Mouse (Mus musculus) CH12.LX (cell line): Measurements from ENCODE around the gene March8. TPM values are rescaled to one million over a fixed set of nuclear protein-coding genes. Genes with fewer than 3 reads are reported as not detected.

Experiments
- DNase-seq: peaks from one replicate; pipeline ENCODE4 v3.0.0-alpha.2; 2013; ENCODE audit errors: extremely low read depth
- H3K27ac ChIP-seq: 2 replicates; pipeline ENCODE4 v1.5.1; 2012; ENCODE audit warnings: low read depth, mild to moderate bottlenecking, control low read depth, moderate library complexity; ENCODE audit not compliant: insufficient read depth
- H3K27me3 ChIP-seq: replicated peaks from 2 replicates; pipeline ENCODE3; 2012; ENCODE audit warnings: inconsistent platforms
- H3K36me3 ChIP-seq, 2 experiments: replicated peaks in 1 of 2; 2 replicates each; pipeline versions ENCODE3 to v1.6.1; 2012; ENCODE audit warnings: inconsistent platforms in 1 of 2, low read length in 1 of 2, mild to moderate bottlenecking in 1 of 2, mixed read lengths in 1 of 2, moderate library complexity in 1 of 2; ENCODE audit not compliant: control insufficient read depth in 1 of 2, insufficient read depth in 1 of 2
- H3K4me1 ChIP-seq, 2 experiments: 2 replicates each; pipeline ENCODE4 v1.6.1; 2012; ENCODE audit warnings: inconsistent platforms in 1 of 2, moderate library complexity in 1 of 2; ENCODE audit not compliant: insufficient read depth in 2 of 2, control insufficient read depth in 1 of 2
- H3K4me2 ChIP-seq: 2 replicates; pipeline ENCODE4 v1.6.1; 2012; ENCODE audit warnings: low read depth, mild to moderate bottlenecking, control low read depth; ENCODE audit not compliant: poor library complexity, insufficient read depth, severe bottlenecking
- H3K4me3 ChIP-seq, 3 experiments: fragments of 150-350 bp in 1 of 3; sonication (generic) in 1 of 3; replicated peaks in 1 of 3; 2 replicates each; pipeline versions ENCODE3 to v1.5.1; 2011 to 2012; ENCODE audit warnings: low read depth in 2 of 3, low read length in 2 of 3, mild to moderate bottlenecking in 2 of 3, moderate library complexity in 2 of 3, control low read depth in 1 of 3, improper control_type of control experiment in 1 of 3, inconsistent platforms in 1 of 3, mixed read lengths in 1 of 3; ENCODE audit not compliant: poor library complexity in 1 of 3
- H3K79me2 ChIP-seq: replicated peaks from 2 replicates; pipeline ENCODE4 v1.6.1; 2012; ENCODE audit warnings: mild to moderate bottlenecking, moderate library complexity; ENCODE audit not compliant: control insufficient read depth, poor library complexity, insufficient read depth, severe bottlenecking; ENCODE audit errors: extremely low read depth
- H3K9ac ChIP-seq: 2 replicates; pipeline ENCODE4 v1.6.1; 2012; ENCODE audit warnings: low read depth, mild to moderate bottlenecking, control low read depth, moderate library complexity; ENCODE audit not compliant: insufficient read depth
- H3K9me3 ChIP-seq: replicated peaks from 2 replicates; pipeline ENCODE3; 2012; ENCODE audit warnings: low read length, inconsistent platforms, mixed read lengths
- CTCF ChIP-seq, 2 experiments: IDR thresholded peaks in 1 of 2; conservative IDR thresholded peaks in 1 of 2; 2 replicates each; pipeline ENCODE4 v1.5.1; 2011 to 2012; ENCODE audit warnings: low read depth in 2 of 2, low read length in 2 of 2, improper control_type of control experiment in 1 of 2, inconsistent platforms in 1 of 2, mild to moderate bottlenecking in 1 of 2, moderate library complexity in 1 of 2
- HCFC1 ChIP-seq: IDR thresholded peaks from 2 replicates; pipeline ENCODE4 v1.6.1; 2012; ENCODE audit warnings: low read depth, mild to moderate bottlenecking, inconsistent platforms, low read length, improper control_type of control experiment
- JUN ChIP-seq: IDR thresholded peaks from 2 replicates; pipeline ENCODE4 v1.6.1; 2011; ENCODE audit warnings: low read depth, mild to moderate bottlenecking, low read length, improper control_type of control experiment, moderate library complexity; ENCODE audit not compliant: insufficient read depth
- KAT2A ChIP-seq: IDR thresholded peaks from 2 replicates; pipeline ENCODE4 v1.6.1; 2012; ENCODE audit warnings: low read length, improper control_type of control experiment, inconsistent platforms; ENCODE audit not compliant: insufficient replicate concordance
- MAFK ChIP-seq: IDR thresholded peaks from 2 replicates; pipeline ENCODE4 v1.6.1; 2011; ENCODE audit warnings: low read length, improper control_type of control experiment; ENCODE audit not compliant: insufficient replicate concordance
- MAX ChIP-seq: IDR thresholded peaks from 2 replicates; pipeline ENCODE4 v1.6.1; 2011; ENCODE audit warnings: low read length, improper control_type of control experiment
- MAZ ChIP-seq: IDR thresholded peaks from 2 replicates; pipeline ENCODE4 v1.6.1; 2012; ENCODE audit warnings: low read depth, mild to moderate bottlenecking, inconsistent platforms, low read length, improper control_type of control experiment, moderate library complexity
- MXI1 ChIP-seq: IDR thresholded peaks from 2 replicates; pipeline ENCODE4 v1.6.1; 2011; ENCODE audit warnings: mild to moderate bottlenecking, low read depth, low read length, improper control_type of control experiment
- MYC ChIP-seq: IDR thresholded peaks from 2 replicates; pipeline ENCODE4 v1.6.1; 2011; ENCODE audit warnings: low read depth, mild to moderate bottlenecking, improper control_type of control experiment, low read length
- NELFE ChIP-seq: IDR thresholded peaks from 2 replicates; pipeline ENCODE4 v1.6.1; 2011; ENCODE audit warnings: low read depth, low read length, improper control_type of control experiment
- NRF1 ChIP-seq: IDR thresholded peaks from 2 replicates; pipeline ENCODE4 v1.6.1; 2014; ENCODE audit warnings: low read depth, mild to moderate bottlenecking, inconsistent platforms, low read length, improper control_type of control experiment, moderate library complexity
- POLR2AphosphoS2 ChIP-seq: IDR thresholded peaks from 2 replicates; pipeline ENCODE4 v1.6.1; 2011; ENCODE audit warnings: low read depth, low read length, improper control_type of control experiment
- RAD21 ChIP-seq: IDR thresholded peaks from 2 replicates; pipeline ENCODE4 v1.6.1; 2011; ENCODE audit warnings: low read depth, mild to moderate bottlenecking, low read length, improper control_type of control experiment, moderate library complexity
- RCOR1 ChIP-seq: conservative IDR thresholded peaks from 2 replicates; pipeline ENCODE4 v1.6.1; 2012; ENCODE audit warnings: low read depth, mild to moderate bottlenecking, inconsistent platforms, low read length, improper control_type of control experiment
- SIN3A ChIP-seq: IDR thresholded peaks from 2 replicates; pipeline ENCODE4 v1.6.1; 2012; ENCODE audit warnings: low read length, improper control_type of control experiment, inconsistent platforms
- SMC3 ChIP-seq: IDR thresholded peaks from 2 replicates; pipeline ENCODE4 v1.6.1; 2011; ENCODE audit warnings: low read depth, low read length, improper control_type of control experiment
- TBP ChIP-seq: conservative IDR thresholded peaks from 2 replicates; pipeline ENCODE4 v1.6.1; 2011; ENCODE audit warnings: low read depth, low read length, improper control_type of control experiment
- TCF12 ChIP-seq: IDR thresholded peaks from 2 replicates; pipeline ENCODE4 v1.6.1; 2014; ENCODE audit warnings: low read depth, mild to moderate bottlenecking, inconsistent platforms, low read length, improper control_type of control experiment
- ZC3H11A ChIP-seq: IDR thresholded peaks from 2 replicates; pipeline ENCODE4 v1.6.1; 2012; ENCODE audit warnings: low read depth, mild to moderate bottlenecking, inconsistent platforms, low read length, improper control_type of control experiment
- ZKSCAN1 ChIP-seq: IDR thresholded peaks from 2 replicates; pipeline ENCODE4 v1.6.1; 2012; ENCODE audit warnings: low read depth, inconsistent platforms, low read length, improper control_type of control experiment, borderline replicate concordance
- ZNF384 ChIP-seq: IDR thresholded peaks from 2 replicates; pipeline ENCODE4 v1.6.1; 2012; ENCODE audit warnings: low read depth, low read length, improper control_type of control experiment, inconsistent platforms
- dilution Hi-C: fragments of 300-500 bp; cut with MboI; formaldehyde crosslinking; loops from 2 replicates; pipeline ENCODE4 v1.14.3; 2020; ENCODE audit warnings: low sequenced_read_pairs; ENCODE audit not compliant: extremely low pct_unique_long_range_greater_than_20kb, extremely low pct_ligation_motif_present
- in situ Hi-C: fragments of 300-500 bp; cut with MboI; formaldehyde crosslinking; loops from 3 replicates; pipeline ENCODE4 v1.14.3; 2019; ENCODE audit warnings: low sequenced_read_pairs, low pct_ligation_motif_present, low pct_unique_long_range_greater_than_20kb, mixed read lengths
- polyA plus RNA-seq: library from polyadenylated mRNA; unstranded; fragments of >175 nt; gene quantifications from 2 replicates; pipeline ENCODE4 v1.2.1, GENCODE M21; 2012; ENCODE audit warnings: low read depth; ENCODE audit not compliant: insufficient read length
- total RNA-seq, 2 experiments: library from RNA; depleted of rRNA; stranded (reverse); fragments of 300-350 nt in 1 of 2; fragments of >200 nt in 1 of 2; gene quantifications; 2 replicates each; pipeline ENCODE4 v1.2.3; 2012 to 2014

Gene March8
- total and polyA plus RNA-seq, 3 experiments: 4.9 to 7.8 (median 4.9) TPM

- no peak for TF ChIP-seq MYC
Observed at GRCm38 (mm10) chr6:116371500-116371899, 33.7 kb downstream of the March8 start (continued).

- in situ Hi-C loops: no loop called here
- dilution Hi-C loops: no loop called here
- no peak for TF ChIP-seq POLR2AphosphoS2
- no peak for TF ChIP-seq SMC3
- no peak for TF ChIP-seq TBP
- no peak for TF ChIP-seq ZNF384
- TF ChIP-seq ZKSCAN1: no peak
- TF ChIP-seq CTCF (conservative IDR thresholded peaks at IDR 0.05 in 1 of 2, IDR thresholded peaks at IDR 0.05 in 1 of 2; ENCODE audit: low read depth in 2 of 2, low read length in 2 of 2): no peak
- no peak for TF ChIP-seq NELFE
- TF ChIP-seq SIN3A: no peak
- no peak for TF ChIP-seq MAFK
- no peak for TF ChIP-seq RCOR1
- no peak for TF ChIP-seq HCFC1
- no peak for TF ChIP-seq JUN
- H3K27me3 ChIP-seq: no peaks in the 10 kb centered on the region
- peaks cover 0 to 3% of the 10 kb centered on the region in 2 experiments for H3K36me3 ChIP-seq
- H3K4me2 ChIP-seq: no peak overlapping the region
- no peak for DNase-seq
- no peak overlapping the region for H3K4me3 ChIP-seq
- H3K4me1 ChIP-seq: peaks cover 0 to under 1% of the 10 kb centered on the region in 2 experiments; a peak in 1 of 4 replicates
- H3K79me2 ChIP-seq: no peaks in the 10 kb centered on the region
- no peak overlapping the region for H3K9ac ChIP-seq
- H3K27ac ChIP-seq: no peak overlapping the region
- no peaks in the 10 kb centered on the region for H3K9me3 ChIP-seq
Observed at GRCm38 (mm10) chr6:116374136-116374535, 36.3 kb downstream of the March8 start.

DNA sequence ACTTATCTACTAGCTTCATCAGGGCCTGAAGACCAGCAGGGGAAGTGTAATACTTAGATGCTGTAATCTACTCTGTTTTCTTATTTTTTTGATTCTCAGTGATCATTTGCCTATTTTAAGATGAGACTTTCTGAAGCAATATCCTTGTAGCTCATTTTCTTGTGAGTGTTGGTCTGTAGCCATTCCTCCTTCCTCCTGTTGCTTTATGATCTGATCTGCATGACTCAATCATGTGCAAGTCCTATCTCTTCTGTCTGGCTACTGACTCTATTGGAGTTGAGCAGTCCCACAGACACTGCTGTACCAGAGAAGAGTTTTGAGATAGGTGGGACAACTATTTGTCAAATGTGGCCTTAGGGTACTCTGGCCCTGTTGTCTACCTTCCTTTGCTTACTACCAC, 36.8 kb downstream of the March8 start:
- H3K9me3 ChIP-seq: no peaks in the 10 kb centered on the region
- DNase-seq: no peak
- H3K9ac ChIP-seq: no peak overlapping the region
- no peaks in the 10 kb centered on the region for H3K27me3 ChIP-seq
- TF ChIP-seq MAX (no peak), TCF12 (no peak), MAZ (no peak), POLR2AphosphoS2 (no peak), MXI1 (no peak), ZC3H11A (no peak), RAD21 (no peak), KAT2A (no peak), MAFK (no peak), NRF1 (no peak)
- TF ChIP-seq, all 38 proteins: peak for 0
- in situ Hi-C loops: no loop called here
- H3K79me2 ChIP-seq: no peaks in the 10 kb centered on the region
- H3K36me3 ChIP-seq: peaks cover 0 to 6% of the 10 kb centered on the region in 2 experiments
- no peak overlapping the region for H3K4me3 ChIP-seq
- dilution Hi-C loops: no loop called here
- H3K27ac ChIP-seq: no peak overlapping the region
- peaks cover 3 to 5% of the 10 kb centered on the region in 2 experiments; a peak in 2 of 4 replicates for H3K4me1 ChIP-seq
- H3K4me2 ChIP-seq: no peak overlapping the region
